Mouse (Mus musculus) bone marrow, adult 2 months (tissue): ENCODE measurements around the gene Meis2. TPM values are rescaled to one million over a fixed set of nuclear protein-coding genes. Genes with fewer than 3 reads are reported as not detected.

Experiments
- H3K27ac ChIP-seq: fragments of 200-500 bp; 2 replicates; pipeline ENCODE4 v1.5.1; 2012; ENCODE audit warnings: low read depth, mild to moderate bottlenecking, control low read depth, inconsistent platforms, low read length; ENCODE audit not compliant: control insufficient read depth, poor library complexity, insufficient read depth
- H3K4me1 ChIP-seq: fragments of 200-500 bp; 2 replicates; pipeline ENCODE4 v1.6.1; 2011; ENCODE audit warnings: low read length; ENCODE audit not compliant: control insufficient read depth, insufficient read depth
- H3K4me3 ChIP-seq: fragments of 200-500 bp; replicated peaks from 2 replicates; pipeline ENCODE3; 2011; ENCODE audit warnings: mild to moderate bottlenecking, low read depth, low read length, control low read depth; ENCODE audit not compliant: control insufficient read depth
- CTCF ChIP-seq: fragments of 200-500 bp; IDR thresholded peaks from 2 replicates; pipeline ENCODE4 v1.5.1; 2011; ENCODE audit warnings: low read length, control low read depth; ENCODE audit not compliant: control insufficient read depth, insufficient read depth
- POLR2A ChIP-seq: fragments of 200-500 bp; IDR thresholded peaks from 2 replicates; pipeline ENCODE4 v1.6.1; 2011; ENCODE audit warnings: low read depth, mild to moderate bottlenecking, control low read depth, low read length, borderline replicate concordance; ENCODE audit not compliant: control insufficient read depth
- WGBS: fragments of 180-500 bp; shearing (Covaris S2); methylation state at CpG from one replicate; pipeline ENCODE4 v1.1.7; 2018; 5-methylcytosine and 5-hydroxymethylcytosine counted together
- polyA plus RNA-seq: library from polyadenylated mRNA; stranded (reverse); fragments of >200 nt; gene quantifications from 2 replicates; pipeline ENCODE4 v1.2.4, GENCODE M21; 2011; ENCODE audit warnings: low replicate concordance; ENCODE audit not compliant: missing spikeins, insufficient read depth, insufficient read length

The Meis2 gene
- polyA plus RNA-seq, 1 experiment = 7.9 TPM

DNA sequence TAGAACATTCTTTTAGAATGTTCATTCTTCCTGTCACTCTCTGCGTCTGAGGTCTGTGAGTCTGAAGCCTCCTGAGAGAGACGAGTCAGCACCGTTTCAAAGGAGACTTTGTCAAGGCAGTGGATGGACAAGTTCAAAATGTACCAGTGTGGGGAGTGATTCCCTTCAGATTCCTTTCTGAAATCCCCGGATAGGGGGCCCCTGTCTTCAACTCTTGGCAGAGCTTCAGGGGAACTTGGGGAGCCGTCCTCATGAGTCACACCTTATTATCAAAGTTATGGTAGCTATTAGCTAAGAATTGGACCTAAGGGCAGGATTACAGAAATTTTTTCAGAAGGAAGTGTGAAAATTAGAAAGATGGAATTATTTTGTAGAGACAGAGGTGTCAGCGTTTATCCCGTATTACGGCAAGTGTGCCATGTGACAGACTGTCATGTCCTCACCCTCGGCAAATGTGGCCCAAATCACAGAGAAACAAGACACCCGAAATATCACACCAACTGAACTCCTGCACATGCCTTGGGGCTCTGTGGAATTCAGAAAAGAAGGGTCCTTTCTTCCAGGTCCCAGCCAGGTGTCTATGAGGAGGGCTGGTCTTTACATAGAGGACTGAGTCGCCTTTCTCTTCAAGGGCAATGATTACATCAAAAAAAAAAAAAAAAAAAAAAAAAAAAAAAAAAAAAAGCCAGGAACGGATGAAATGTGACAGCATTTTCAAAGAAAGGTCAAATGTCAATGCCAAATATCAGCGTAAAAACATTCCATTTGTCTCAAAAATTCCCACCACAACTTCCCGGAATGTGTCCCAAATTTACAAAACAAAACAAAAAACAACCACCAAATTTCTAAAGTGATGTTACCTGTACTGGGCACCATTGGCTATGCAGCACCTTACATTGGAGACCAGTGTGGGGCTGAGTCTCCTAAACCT lies 146.2 kb downstream of the Meis2 start:
- TF ChIP-seq CTCF = no peak
- no peak for TF ChIP-seq POLR2A
- no peak overlapping the region for H3K27ac ChIP-seq
- 84% methylated on average over 14 of the region's 14 CpGs for WGBS
- no peak overlapping the region for H3K4me3 ChIP-seq
- H3K4me1 ChIP-seq = no peaks in the 10 kb centered on the region

DNA sequence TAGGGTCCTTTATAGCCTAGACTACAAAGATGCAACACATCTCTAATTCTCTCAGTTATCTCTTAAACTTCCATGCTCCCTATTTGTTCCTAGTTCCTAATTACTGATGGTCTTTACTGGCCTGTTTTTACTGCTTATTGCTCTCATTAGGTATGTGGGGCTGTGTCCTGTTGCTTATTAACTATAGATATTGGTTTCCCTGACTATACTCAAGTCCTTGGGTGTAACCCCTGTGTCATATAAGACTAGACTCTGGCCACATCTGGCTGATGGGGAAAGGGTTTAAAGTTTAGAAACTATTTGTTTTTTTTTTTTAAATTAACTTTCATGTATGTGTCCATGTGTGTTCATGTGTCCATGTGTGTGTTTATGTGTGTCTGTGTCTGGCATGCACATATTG lies 147.1 kb downstream of the Meis2 start:
- TF ChIP-seq CTCF (no peak), POLR2A (no peak)
- no peak overlapping the region for H3K27ac ChIP-seq
- no peaks in the 10 kb centered on the region for H3K4me1 ChIP-seq
- no peak overlapping the region for H3K4me3 ChIP-seq

GRCm38 (mm10) chr2:115914539-115914938 lies 151.1 kb downstream of the Meis2 start:
- Histone ChIP-seq H3K4me3 (no peak overlapping the region), H3K27ac (no peak overlapping the region), H3K4me1 (no peaks in the 10 kb centered on the region)
- no peak for TF ChIP-seq POLR2A
- no peak for TF ChIP-seq CTCF
- WGBS = 60% methylated on average over 4 of the region's 4 CpGs

DNA sequence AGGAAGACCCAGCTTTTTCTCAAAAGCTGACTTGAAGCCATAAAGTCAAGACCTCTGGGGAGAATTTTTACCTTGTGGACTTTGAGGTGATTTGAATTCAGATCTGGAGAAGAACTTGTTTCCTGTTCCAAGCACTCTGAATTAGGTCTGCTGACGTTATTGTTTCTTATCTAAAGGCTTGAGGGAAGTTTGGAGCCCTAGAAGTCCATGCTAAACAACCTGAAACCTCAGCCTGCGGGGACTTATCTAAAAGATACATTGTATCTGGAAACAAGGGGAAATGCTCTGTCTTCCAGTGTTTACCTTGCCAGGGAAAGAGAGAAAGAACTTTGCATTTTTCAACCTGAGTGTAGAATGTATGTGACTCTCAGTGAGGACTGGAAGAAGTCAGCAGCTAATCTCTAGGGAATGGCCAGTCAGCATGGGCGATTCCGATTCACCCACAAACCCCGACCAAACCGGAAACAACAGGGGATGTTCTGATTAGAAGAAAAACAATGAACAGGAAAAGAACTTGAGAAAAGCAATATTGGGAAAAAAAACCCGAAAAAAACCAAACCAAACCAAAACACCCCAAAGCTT lies 152.6 kb downstream of the Meis2 start:
- Histone ChIP-seq H3K4me1 (no peaks in the 10 kb centered on the region), H3K4me3 (no peak overlapping the region), H3K27ac (no peak overlapping the region)
- TF ChIP-seq CTCF (no peak), POLR2A (no peak)
- WGBS = 12% methylated on average over 7 of the region's 7 CpGs

DNA sequence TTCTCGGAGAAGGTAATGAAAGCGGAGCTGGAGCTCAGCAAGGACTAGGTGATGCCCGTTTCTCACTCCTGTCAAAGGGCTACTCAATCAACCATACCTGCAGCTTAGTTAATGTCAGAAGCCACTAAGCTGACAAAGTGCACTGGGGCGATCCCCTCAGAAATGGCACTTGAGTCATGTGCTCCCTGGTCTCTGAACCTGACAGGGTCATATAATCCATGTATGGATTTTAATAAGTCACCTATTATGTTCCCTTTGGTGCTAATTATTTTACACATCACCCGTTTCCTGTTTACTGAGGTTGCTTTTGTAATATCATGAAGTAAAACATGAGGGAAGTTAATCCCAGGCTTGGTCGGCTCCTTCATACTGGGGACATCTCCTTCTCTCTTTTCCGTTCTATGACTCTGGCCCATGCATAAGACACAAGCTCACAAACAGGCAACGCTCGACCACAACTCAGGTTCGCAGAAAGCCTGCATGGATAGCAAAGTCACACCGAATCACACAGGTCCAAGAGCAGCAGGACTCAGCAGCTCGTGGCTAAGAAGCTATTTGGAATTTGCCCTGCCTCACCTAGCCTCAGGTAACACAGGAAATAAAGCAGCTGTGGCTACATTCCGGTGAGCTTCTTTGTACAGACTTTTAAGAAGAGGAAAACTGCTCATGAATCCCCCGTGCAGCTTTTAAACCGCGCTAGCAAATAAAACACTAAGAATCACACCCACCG lies 153.6 kb downstream of the Meis2 start:
- WGBS = 83% methylated on average over 17 of the region's 17 CpGs
- TF ChIP-seq POLR2A = no peak
- no peak for TF ChIP-seq CTCF
- Histone ChIP-seq H3K27ac (no peak overlapping the region), H3K4me3 (no peak overlapping the region), H3K4me1 (no peaks in the 10 kb centered on the region)

- no peaks in the 10 kb centered on the region for H3K4me1 ChIP-seq
- TF ChIP-seq POLR2A (no peak), CTCF (no peak)
- WGBS = 21% methylated on average over 4 of the region's 4 CpGs
- H3K27ac ChIP-seq = no peak overlapping the region
- no peak overlapping the region for H3K4me3 ChIP-seq
These were observed 155.4 kb downstream of the Meis2 start for GRCm38 (mm10) chr2:115910217-115910616.

GRCm38 (mm10) chr2:115901007-115901406 lies 164.6 kb downstream of the Meis2 start:
- Histone ChIP-seq H3K4me1 (no peaks in the 10 kb centered on the region; the same call in 1 of the 2 replicates), H3K4me3 (no peak overlapping the region), H3K27ac (no peak overlapping the region)
- 81% methylated on average over 6 of the region's 6 CpGs for WGBS
- no peak for TF ChIP-seq CTCF
- no peak for TF ChIP-seq POLR2A

GRCm38 (mm10) chr2:115897559-115897958 lies 168.1 kb downstream of the Meis2 start:
- TF ChIP-seq CTCF (no peak), POLR2A (no peak)
- 75% methylated on average over 5 of the region's 5 CpGs for WGBS
- Histone ChIP-seq H3K27ac (no peak overlapping the region), H3K4me3 (no peak overlapping the region), H3K4me1 (no peaks in the 10 kb centered on the region; the same call in 1 of the 2 replicates)
